Mouse (Mus musculus) MEL-GATA-1-ER (cell line): ENCODE data around the gene Mrpl51.

ENCODE experiments used
- DNase-seq: peaks from one replicate; pipeline ENCODE4 v3.0.0-alpha.2; 2012; ENCODE audit warnings: low read depth; ENCODE audit errors: extremely low read depth

Mrpl51 gene

DNA sequence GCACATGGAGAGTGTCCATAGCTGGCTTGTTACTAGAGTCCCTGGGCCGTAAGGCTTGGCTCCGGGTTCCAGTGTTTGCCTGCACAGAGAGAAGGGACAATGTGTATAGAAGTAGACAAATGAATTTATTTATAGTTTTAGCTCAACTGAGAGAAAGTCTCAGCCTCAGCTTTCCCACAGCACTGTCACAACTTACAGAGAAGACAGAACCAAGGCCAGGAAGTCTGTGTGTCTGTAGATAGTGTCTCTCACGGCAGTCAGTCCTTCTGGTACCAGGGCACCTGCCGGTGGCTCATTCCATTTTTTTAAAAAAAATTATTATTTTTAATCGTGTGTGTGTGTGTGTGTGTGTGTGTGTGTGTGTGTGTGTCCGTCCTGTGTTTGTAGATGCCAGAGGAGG is 40.9 kb downstream of the Mrpl51 start:
- peak; percentile 59 for DNase-seq

DNA sequence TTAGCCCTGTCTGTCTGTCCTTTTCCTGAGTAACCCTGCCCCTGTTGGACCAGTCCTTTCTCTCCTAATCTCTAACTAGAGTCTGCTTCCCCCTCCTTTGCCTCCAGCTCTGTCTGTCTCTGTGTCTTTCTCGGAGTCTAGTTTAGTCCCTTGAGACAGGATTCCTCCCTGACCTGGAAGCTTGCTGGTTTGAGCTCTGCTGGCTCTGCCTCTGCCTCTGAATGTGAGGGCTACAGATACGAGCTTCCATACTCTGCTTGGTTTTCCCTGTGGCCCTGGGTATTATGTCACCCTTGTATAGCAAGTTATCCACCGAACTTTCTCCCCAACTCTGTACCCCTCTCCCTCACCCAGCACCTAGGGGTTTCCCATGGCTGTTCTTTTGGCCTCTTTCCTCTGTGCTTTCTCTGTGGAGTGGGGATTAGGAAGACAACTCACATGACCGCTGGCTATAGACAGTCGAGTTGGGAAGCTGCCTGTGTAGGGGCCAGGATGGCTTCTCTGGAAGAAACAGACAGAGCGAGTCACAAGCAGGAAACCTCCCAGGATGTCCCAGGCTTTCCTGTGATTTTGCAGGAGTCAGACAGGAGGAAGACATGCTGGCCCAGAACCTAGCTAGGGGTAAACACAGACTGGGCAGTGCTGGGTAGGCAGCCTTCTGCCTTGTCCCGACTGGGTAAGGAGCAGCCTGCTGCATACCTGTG is 42.4 kb downstream of the Mrpl51 start:
- DNase-seq: no peak

DNA sequence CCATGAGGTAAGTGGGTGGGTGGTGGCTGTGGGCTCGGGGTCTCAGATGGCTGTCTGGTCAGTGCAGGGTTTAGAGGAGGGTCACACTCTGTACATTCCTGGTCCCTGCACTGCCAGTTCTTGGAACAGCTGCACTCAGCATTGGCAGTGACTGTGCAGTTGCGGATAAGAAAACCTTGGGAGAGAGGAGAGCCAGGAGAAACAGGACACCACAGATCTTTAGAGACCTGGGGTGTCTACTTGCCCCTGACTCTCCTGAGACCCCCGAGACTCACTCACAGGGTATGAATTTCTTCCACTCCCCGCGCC is 42.9 kb downstream of the Mrpl51 start:
- no peak for DNase-seq

DNA sequence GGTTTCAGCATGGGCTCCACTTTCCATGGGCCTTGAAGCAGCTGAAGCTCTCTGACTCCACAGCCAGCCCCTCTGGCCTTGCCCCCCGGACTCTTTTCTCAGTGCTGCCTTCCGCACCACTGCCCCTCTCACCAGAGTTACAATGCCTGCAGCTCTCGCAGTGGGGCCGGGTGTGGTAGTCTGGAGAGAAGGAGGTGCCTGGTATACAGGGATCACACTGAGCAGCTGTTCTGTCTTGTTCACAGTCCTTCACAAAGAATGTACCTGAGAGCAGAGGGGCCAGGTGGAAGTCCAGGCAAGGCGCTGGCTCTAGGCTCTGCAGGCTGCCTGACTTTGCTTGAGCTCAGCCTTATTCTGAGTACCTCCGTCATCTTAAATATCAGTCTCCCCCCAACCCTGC is 44.7 kb downstream of the Mrpl51 start:
- no peak for DNase-seq

DNA sequence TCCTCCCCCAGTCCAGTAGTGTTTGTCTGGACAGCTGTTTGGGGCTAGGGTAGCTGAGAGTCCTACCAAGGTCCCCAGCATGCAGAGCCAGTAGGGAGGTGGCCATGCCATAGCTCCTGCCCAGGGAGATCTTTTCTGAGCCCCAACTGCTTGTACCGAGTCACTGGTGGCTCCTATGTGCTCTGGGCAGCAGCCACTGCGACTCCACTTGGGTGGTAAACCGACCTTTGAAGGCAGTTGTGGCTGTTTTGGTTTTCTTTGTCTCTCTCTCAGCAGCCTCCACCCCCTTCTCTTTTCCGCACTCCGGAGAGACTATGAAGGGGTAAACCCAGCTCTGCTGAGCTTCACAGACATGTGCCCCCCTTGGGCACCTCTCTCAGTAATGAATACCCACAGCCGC is 45.2 kb downstream of the Mrpl51 start, which contains the start of gene Cd27:
Gene Cd27, minus strand, starts transcription at position 229 of the 400 bp plus-strand sequence.
- DNase-seq: no peak

DNA sequence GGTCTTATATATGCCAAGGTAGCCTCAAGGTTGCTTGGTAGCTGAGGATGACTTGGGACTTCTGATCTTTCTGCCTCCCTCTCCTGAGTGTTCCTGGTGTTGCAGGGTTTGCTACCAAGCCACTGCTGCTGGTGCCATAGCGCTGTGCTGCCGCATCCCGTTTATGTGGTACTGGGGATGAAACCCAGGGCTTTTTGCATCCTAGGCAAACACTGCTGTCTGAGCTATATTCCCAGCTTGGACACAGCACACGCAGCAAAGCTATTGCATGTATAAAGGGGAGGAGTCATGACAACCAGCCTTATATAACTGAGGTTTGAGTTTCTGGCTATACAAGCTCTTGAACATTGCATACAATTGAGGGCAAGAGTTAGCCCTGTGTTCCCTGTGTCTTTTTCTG is 45.8 kb downstream of the Mrpl51 start:
- DNase-seq: no peak

DNA sequence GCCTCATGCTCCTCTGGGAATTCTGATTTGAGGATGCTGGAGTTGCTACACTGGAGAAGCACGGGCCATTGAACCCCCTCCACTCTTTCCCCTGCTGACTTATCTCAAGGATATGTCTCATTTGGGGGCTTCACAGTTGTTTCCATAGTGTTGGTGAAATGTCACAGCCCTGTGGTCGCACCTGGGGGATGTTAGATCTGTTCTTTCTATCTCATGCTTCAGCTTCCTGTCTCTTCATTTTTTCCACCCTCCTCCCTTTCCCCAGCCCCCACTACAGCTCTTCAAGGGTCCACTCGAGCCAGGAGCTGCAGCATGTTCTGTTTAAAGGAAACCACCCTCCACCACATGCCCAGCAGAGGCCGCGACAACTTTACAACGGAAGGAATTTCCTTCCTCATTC is 46.8 kb downstream of the Mrpl51 start:
- DNase-seq: no peak

DNA sequence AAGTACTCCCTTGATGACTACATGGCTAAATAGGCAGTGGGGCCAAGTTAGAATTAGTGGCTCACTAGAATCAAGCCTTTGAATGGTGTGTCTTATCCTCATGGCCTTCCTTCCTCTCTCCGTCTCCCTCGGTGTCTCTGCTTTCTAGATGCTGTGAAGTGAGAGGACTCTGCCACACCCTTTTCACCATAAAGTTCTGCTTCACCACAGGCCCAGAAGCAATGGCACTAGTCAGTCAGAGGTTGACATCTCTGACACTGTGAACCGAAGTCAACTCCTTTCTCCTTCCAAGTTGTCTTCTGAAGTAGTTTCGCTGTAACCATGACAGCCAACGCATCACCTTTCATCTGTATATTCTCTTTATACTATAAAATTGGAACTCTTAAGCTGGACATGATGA is 47.9 kb downstream of the Mrpl51 start:
- no peak for DNase-seq

DNA sequence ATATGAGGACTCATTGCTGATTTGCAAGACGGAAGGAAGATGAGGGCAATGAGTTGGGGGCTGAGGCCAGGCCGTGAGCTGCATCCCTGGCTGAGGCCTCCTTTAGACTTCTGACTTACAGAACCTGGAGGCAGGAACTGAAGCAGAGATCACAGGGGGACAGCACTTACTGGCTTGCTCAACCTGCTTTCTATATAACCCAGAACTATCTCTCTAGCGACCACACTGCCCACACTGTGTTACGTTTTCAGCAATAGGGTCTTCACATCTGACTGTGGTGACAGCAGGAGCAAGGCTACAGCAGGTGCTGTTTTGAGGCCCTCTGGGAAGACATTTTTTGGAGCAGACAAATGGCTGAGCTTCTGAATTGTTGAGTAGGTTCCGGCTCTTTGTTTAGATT is 49.0 kb downstream of the Mrpl51 start:
- DNase-seq: no peak

DNA sequence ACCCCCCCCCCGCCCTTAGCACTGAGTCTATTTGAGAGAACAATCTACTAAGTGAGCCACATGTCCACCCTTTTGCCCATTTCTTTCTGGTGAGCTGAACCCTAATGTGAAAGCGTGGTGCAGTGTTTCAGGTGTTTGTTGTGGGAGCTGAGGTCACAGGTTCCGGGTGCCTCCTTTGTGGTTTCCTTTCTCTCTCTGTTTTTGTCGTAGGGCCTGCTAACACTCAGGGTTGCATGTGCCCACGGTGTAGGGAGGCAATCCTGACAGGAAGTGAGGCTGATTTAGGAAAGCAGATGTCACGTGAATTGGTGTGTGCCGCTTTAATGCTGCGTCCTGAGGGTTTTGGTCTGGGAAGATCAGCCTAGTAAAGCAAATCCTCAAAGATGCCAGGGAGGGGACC is 50.0 kb downstream of the Mrpl51 start:
- no peak for DNase-seq

DNA sequence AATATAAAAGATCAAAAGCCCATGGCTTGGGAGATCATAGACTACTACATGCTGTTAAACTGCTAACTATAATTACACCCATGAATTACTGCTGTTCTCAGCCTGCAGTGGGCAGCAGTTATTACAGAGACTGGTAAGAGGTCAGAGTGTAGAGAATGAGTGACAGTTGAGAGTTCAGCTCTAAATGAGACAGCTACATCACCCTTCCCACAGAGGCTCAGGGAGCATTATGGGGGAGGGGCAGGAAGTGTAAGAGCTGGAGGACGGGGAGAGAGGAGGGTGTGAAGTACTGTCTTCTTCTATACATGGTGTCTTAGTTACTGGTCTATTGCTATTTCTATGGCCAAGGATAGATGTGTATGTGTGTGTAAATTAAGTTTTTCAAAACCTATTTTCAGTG is 53.0 kb downstream of the Mrpl51 start:
- no peak for DNase-seq
